Mouse (Mus musculus) liver, embryonic 12.5 days (tissue): Measurements from ENCODE around the gene Dusp6. TPM values are rescaled to one million over a fixed set of nuclear protein-coding genes. Genes with fewer than 3 reads are reported as not detected.

Source experiments
- ATAC-seq: fragments of 200-750 bp; cut with Nextera tagmentation; 2 replicates; pipeline ENCODE4 v1.8.0; 2017; ENCODE audit warnings: moderate number of reproducible peaks, mild to moderate bottlenecking, moderate library complexity
- H3K27ac ChIP-seq: fragments of 300-500 bp; sonication (generic); 2 replicates; pipeline ENCODE4 v1.5.1; 2016; ENCODE audit warnings: mild to moderate bottlenecking
- H3K27me3 ChIP-seq: fragments of 300-500 bp; sonication (generic); replicated peaks from 2 replicates; pipeline ENCODE4 v1.6.1; 2016; ENCODE audit warnings: mild to moderate bottlenecking, moderate library complexity
- H3K36me3 ChIP-seq: fragments of 300-500 bp; sonication (generic); 2 replicates; pipeline ENCODE4 v1.6.1; 2016; ENCODE audit warnings: mild to moderate bottlenecking, moderate library complexity
- H3K4me1 ChIP-seq: fragments of 300-500 bp; sonication (generic); 2 replicates; pipeline ENCODE4 v1.6.1; 2016
- H3K4me2 ChIP-seq: fragments of 300-500 bp; sonication (generic); 2 replicates; pipeline ENCODE4 v1.6.1; 2016; ENCODE audit warnings: mild to moderate bottlenecking, moderate library complexity
- H3K4me3 ChIP-seq: fragments of 300-500 bp; sonication (generic); 2 replicates; pipeline ENCODE4 v1.5.1; 2016; ENCODE audit warnings: mild to moderate bottlenecking, moderate library complexity
- H3K9ac ChIP-seq: fragments of 300-500 bp; sonication (generic); 2 replicates; pipeline ENCODE4 v1.6.1; 2016; ENCODE audit warnings: mild to moderate bottlenecking, moderate library complexity
- H3K9me3 ChIP-seq: fragments of 300-500 bp; sonication (generic); replicated peaks from 2 replicates; pipeline ENCODE4 v1.6.1; 2016; ENCODE audit warnings: mild to moderate bottlenecking, moderate library complexity
- WGBS: fragments of 180-500 bp; shearing (Covaris S2); methylation state at CpG from one replicate; pipeline ENCODE4 v1.1.7; 2016; ENCODE audit not compliant: insufficient replicate concordance; 5-methylcytosine and 5-hydroxymethylcytosine counted together
- polyA plus RNA-seq: library from polyadenylated mRNA; unstranded; fragments of >200 nt; fragmentation: Nextera tagmentation; extraction: Ambion mirVana; gene quantifications from 2 replicates; pipeline ENCODE4 v1.2.1, GENCODE M21; 2016

Gene Dusp6
- polyA plus RNA-seq, 1 experiment from 2014 or later, result 17.9 TPM

- Histone ChIP-seq H3K27ac (no peak overlapping the region), H3K27me3 (peaks cover 10% of the 10 kb centered on the region), H3K36me3 (no peaks in the 10 kb centered on the region), H3K4me1 (peaks cover 8% of the 10 kb centered on the region), H3K9me3 (no peaks in the 10 kb centered on the region), H3K4me2 (no peak overlapping the region), H3K9ac (no peak overlapping the region), H3K4me3 (no peak overlapping the region)
- ATAC-seq, result no peak
- 66% methylated on average over 10 of the region's 10 CpGs for WGBS
These were observed 7.0 kb upstream of the Dusp6 start for GRCm38 (mm10) chr10:99255830-99256570.

GRCm38 (mm10) chr10:99257531-99257930, 5.5 kb upstream of the Dusp6 start:
- Histone ChIP-seq H3K27ac (no peak overlapping the region), H3K9me3 (no peaks in the 10 kb centered on the region), H3K36me3 (no peaks in the 10 kb centered on the region), H3K9ac (no peak overlapping the region), H3K4me3 (no peak overlapping the region), H3K27me3 (peaks cover 26% of the 10 kb centered on the region), H3K4me2 (no peak overlapping the region), H3K4me1 (peaks cover 19% of the 10 kb centered on the region)
- ATAC-seq, result no peak
- 65% methylated on average over 5 of the region's 5 CpGs for WGBS

GRCm38 (mm10) chr10:99259840-99260239, 3.2 kb upstream of the Dusp6 start:
- no peak overlapping the region for H3K9ac ChIP-seq
- no peak for ATAC-seq
- no peak overlapping the region for H3K4me3 ChIP-seq
- peaks cover 49% of the 10 kb centered on the region for H3K27me3 ChIP-seq
- no peak overlapping the region for H3K27ac ChIP-seq
- H3K4me2 ChIP-seq, result no peak overlapping the region
- H3K36me3 ChIP-seq, result no peaks in the 10 kb centered on the region
- H3K9me3 ChIP-seq, result no peaks in the 10 kb centered on the region
- 64% methylated on average over 8 of the region's 8 CpGs for WGBS
- H3K4me1 ChIP-seq, result peaks cover 21% of the 10 kb centered on the region

- no peaks in the 10 kb centered on the region for H3K9me3 ChIP-seq
- WGBS, result under 1% methylated on average over 26 of the region's 30 CpGs
- 0 out of 2 replicates have a peak, but pooled peaks cover 1% of the 10 kb centered on the region for H3K36me3 ChIP-seq
- peak; percentile 17 for ATAC-seq
- H3K4me2 ChIP-seq, result peak overlapping the region; percentile 81
- peaks cover 27% of the 10 kb centered on the region for H3K4me1 ChIP-seq
- peaks cover 61% of the 10 kb centered on the region for H3K27me3 ChIP-seq
- peak overlapping the region; percentile 62 for H3K4me3 ChIP-seq
- H3K9ac ChIP-seq, result peak overlapping the region; percentile 61
- peak overlapping the region; percentile 87 for H3K27ac ChIP-seq
These were observed 1.8 kb upstream of the Dusp6 start for GRCm38 (mm10) chr10:99261151-99261635.

GRCm38 (mm10) chr10:99261636-99262318, 1.3 kb upstream of the Dusp6 start:
- 0 out of 2 replicates have a peak, but pooled peaks cover 3% of the 10 kb centered on the region for H3K36me3 ChIP-seq
- H3K9ac ChIP-seq, result peak overlapping the region; percentile 61
- H3K27me3 ChIP-seq, result peaks cover 62% of the 10 kb centered on the region
- peak overlapping the region; percentile 87 for H3K27ac ChIP-seq
- peaks cover 28% of the 10 kb centered on the region for H3K4me1 ChIP-seq
- H3K4me3 ChIP-seq, result peak overlapping the region; percentile 62
- peak overlapping the region; percentile 81 for H3K4me2 ChIP-seq
- under 1% methylated on average over 62 of the region's 62 CpGs for WGBS
- no peaks in the 10 kb centered on the region for H3K9me3 ChIP-seq
- peak; percentile 66 for ATAC-seq

GRCm38 (mm10) chr10:99262319-99262866, 638 bp upstream of the Dusp6 start:
- Histone ChIP-seq H3K4me3 (peak overlapping the region; percentile 62), H3K27me3 (peaks cover 62% of the 10 kb centered on the region), H3K4me1 (peaks cover 27% of the 10 kb centered on the region), H3K9ac (peak overlapping the region; percentile 61), H3K36me3 (0 out of 2 replicates have a peak, but pooled peaks cover 3% of the 10 kb centered on the region), H3K27ac (peak overlapping the region; percentile 87), H3K4me2 (peak overlapping the region; percentile 81), H3K9me3 (no peaks in the 10 kb centered on the region)
- no peak for ATAC-seq
- 0% methylated on average over 20 of the region's 20 CpGs for WGBS

GRCm38 (mm10) chr10:99263419-99264221, 589 bp downstream of the Dusp6 start:
- ATAC-seq, result peak; percentile 11; the same call in 1 of the 2 replicates

GRCm38 (mm10) chr10:99264301-99265010, 1.4 kb downstream of the Dusp6 start:
- Histone ChIP-seq H3K9ac (peak overlapping the region; percentile 72), H3K9me3 (no peaks in the 10 kb centered on the region), H3K4me1 (peaks cover 37% of the 10 kb centered on the region), H3K4me3 (peak overlapping the region; percentile 62), H3K27me3 (peaks cover 62% of the 10 kb centered on the region), H3K36me3 (0 out of 2 replicates have a peak, but pooled peaks cover 3% of the 10 kb centered on the region), H3K4me2 (peak overlapping the region; percentile 81), H3K27ac (peak overlapping the region; percentile 87)
- 3% methylated on average over 26 of the region's 26 CpGs for WGBS
- no peak for ATAC-seq

More at GRCm38 (mm10) chr10:99263419-99264221, 589 bp downstream of the Dusp6 start:
- H3K4me3 ChIP-seq, result peak overlapping the region; percentile 62
- under 1% methylated on average over 66 of the region's 66 CpGs for WGBS
- H3K27me3 ChIP-seq, result peaks cover 62% of the 10 kb centered on the region
- peak overlapping the region; percentile 72 for H3K9ac ChIP-seq
- H3K36me3 ChIP-seq, result 0 out of 2 replicates have a peak, but pooled peaks cover 3% of the 10 kb centered on the region
- peaks cover 29% of the 10 kb centered on the region for H3K4me1 ChIP-seq
- peak overlapping the region; percentile 87 for H3K27ac ChIP-seq
- peak overlapping the region; percentile 81 for H3K4me2 ChIP-seq
- no peaks in the 10 kb centered on the region for H3K9me3 ChIP-seq

GRCm38 (mm10) chr10:99265011-99265694, 2.1 kb downstream of the Dusp6 start:
- Histone ChIP-seq H3K4me1 (peaks cover 42% of the 10 kb centered on the region), H3K27me3 (peaks cover 60% of the 10 kb centered on the region), H3K4me3 (peak overlapping the region; percentile 62), H3K27ac (peak overlapping the region; percentile 87), H3K9ac (peak overlapping the region; percentile 72; the same call in 1 of the 2 replicates), H3K4me2 (peak overlapping the region; percentile 81), H3K9me3 (no peaks in the 10 kb centered on the region), H3K36me3 (0 out of 2 replicates have a peak, but pooled peaks cover 3% of the 10 kb centered on the region)
- no peak for ATAC-seq
- WGBS, result 14% methylated on average over 7 of the region's 7 CpGs

- peaks cover 56% of the 10 kb centered on the region for H3K27me3 ChIP-seq
- peak overlapping the region; percentile 62 for H3K4me3 ChIP-seq
- ATAC-seq, result no peak
- H3K9ac ChIP-seq, result peak overlapping the region; percentile 33
- H3K4me1 ChIP-seq, result peaks cover 48% of the 10 kb centered on the region
- 0 out of 2 replicates have a peak overlapping the region, but pooled peaks have one; percentile 37 for H3K27ac ChIP-seq
- H3K36me3 ChIP-seq, result 0 out of 2 replicates have a peak, but pooled peaks cover 3% of the 10 kb centered on the region
- H3K9me3 ChIP-seq, result no peaks in the 10 kb centered on the region
- peak overlapping the region; percentile 81 for H3K4me2 ChIP-seq
- 57% methylated on average over 14 of the region's 14 CpGs for WGBS
These were observed 3.0 kb downstream of the Dusp6 start for GRCm38 (mm10) chr10:99266025-99266424.
